Mouse (Mus musculus): ENCODE measurements around the gene Tlnrd1. TPM values are rescaled to one million over a fixed set of nuclear protein-coding genes. Genes with fewer than 3 reads are reported as not detected.

Gene Tlnrd1
- polyA plus RNA-seq (2012; rRNA removed) = 62.0 and 117 TPM in 2 replicates

GRCm38 (mm10) chr7:83884021-83884658 is at the start of gene Tlnrd1, which contains the start of gene Mesd:
Gene Tlnrd1, minus strand, starts transcription at chr7:83884305.
Gene Mesd, plus strand, starts transcription at chr7:83884466.
- peak within 1 kb of the TSS; percentile 68 for H3K4me3 ChIP-seq (ENCODE audit: low read depth, low read length)
- under 1% methylated on average over 69 of the region's 69 CpGs for WGBS
- no peaks in the 10 kb centered on the region; the same call in 1 of the 2 replicates for H3K36me3 ChIP-seq (ENCODE audit: control insufficient read depth, insufficient read depth, low read length)
- peaks cover 13% of the 10 kb centered on the region for H3K4me1 ChIP-seq (ENCODE audit: control insufficient read depth, insufficient read depth, insufficient read length, low read length)
- H3K27ac ChIP-seq (ENCODE audit: insufficient read depth, low read depth, low read length) = peak within 1 kb of the TSS; percentile 89
- TF ChIP-seq POLR2A (IDR thresholded peaks at IDR 0.05; ENCODE audit: low read depth, low read length) (peak; percentile 63), CTCF (IDR thresholded peaks at IDR 0.05; ENCODE audit: extremely low read depth, insufficient read length, insufficient replicate concordance, low read depth, low read length) (no peak)
- no peaks in the 10 kb centered on the region for H3K27me3 ChIP-seq (ENCODE audit: control insufficient read depth, insufficient read depth, low read length)

- no peak overlapping the region for H3K4me3 ChIP-seq (ENCODE audit: low read depth, low read length)
- 13% methylated on average over 3 of the region's 3 CpGs for WGBS
- no peak overlapping the region for H3K27ac ChIP-seq (ENCODE audit: insufficient read depth, low read depth, low read length)
- no peak for TF ChIP-seq CTCF (IDR thresholded peaks at IDR 0.05; ENCODE audit: extremely low read depth, insufficient read length, insufficient replicate concordance, low read depth, low read length)
- TF ChIP-seq POLR2A (IDR thresholded peaks at IDR 0.05; ENCODE audit: low read depth, low read length) = no peak
- H3K4me1 ChIP-seq (ENCODE audit: control insufficient read depth, insufficient read depth, insufficient read length, low read length) = no peaks in the 10 kb centered on the region
- no peaks in the 10 kb centered on the region for H3K36me3 ChIP-seq (ENCODE audit: control insufficient read depth, insufficient read depth, low read length)
- H3K27me3 ChIP-seq (ENCODE audit: control insufficient read depth, insufficient read depth, low read length) = no peaks in the 10 kb centered on the region
Observed at GRCm38 (mm10) chr7:83921637-83922036, 37.5 kb upstream of the Tlnrd1 start.

GRCm38 (mm10) chr7:83920241-83920640 is 36.1 kb upstream of the Tlnrd1 start:
- H3K4me3 ChIP-seq (ENCODE audit: low read depth, low read length) = no peak overlapping the region
- H3K4me1 ChIP-seq (ENCODE audit: control insufficient read depth, insufficient read depth, insufficient read length, low read length) = no peaks in the 10 kb centered on the region
- no peaks in the 10 kb centered on the region for H3K36me3 ChIP-seq (ENCODE audit: control insufficient read depth, insufficient read depth, low read length)
- 58% methylated on average over 4 of the region's 4 CpGs for WGBS
- no peak overlapping the region for H3K27ac ChIP-seq (ENCODE audit: insufficient read depth, low read depth, low read length)
- no peak for TF ChIP-seq CTCF (IDR thresholded peaks at IDR 0.05; ENCODE audit: extremely low read depth, insufficient read length, insufficient replicate concordance, low read depth, low read length)
- TF ChIP-seq POLR2A (IDR thresholded peaks at IDR 0.05; ENCODE audit: low read depth, low read length) = no peak
- H3K27me3 ChIP-seq (ENCODE audit: control insufficient read depth, insufficient read depth, low read length) = no peaks in the 10 kb centered on the region

- Histone ChIP-seq H3K4me3 (ENCODE audit: low read depth, low read length) (no peak overlapping the region), H3K36me3 (ENCODE audit: control insufficient read depth, insufficient read depth, low read length) (no peaks in the 10 kb centered on the region), H3K27me3 (ENCODE audit: control insufficient read depth, insufficient read depth, low read length) (no peaks in the 10 kb centered on the region), H3K4me1 (ENCODE audit: control insufficient read depth, insufficient read depth, insufficient read length, low read length) (peaks cover 2% of the 10 kb centered on the region; the same call in 1 of the 2 replicates), H3K27ac (ENCODE audit: insufficient read depth, low read depth, low read length) (no peak overlapping the region)
- 1% methylated on average over 3 of the region's 3 CpGs for WGBS
- TF ChIP-seq POLR2A (IDR thresholded peaks at IDR 0.05; ENCODE audit: low read depth, low read length) = no peak
- TF ChIP-seq CTCF (IDR thresholded peaks at IDR 0.05; ENCODE audit: extremely low read depth, insufficient read length, insufficient replicate concordance, low read depth, low read length) = peak; percentile 79; the same call in 1 of the 2 replicates
Observed at GRCm38 (mm10) chr7:83914566-83914965, 30.5 kb upstream of the Tlnrd1 start.

- peaks cover 2% of the 10 kb centered on the region; the same call in 1 of the 2 replicates for H3K4me1 ChIP-seq (ENCODE audit: control insufficient read depth, insufficient read depth, insufficient read length, low read length)
- no peaks in the 10 kb centered on the region for H3K36me3 ChIP-seq (ENCODE audit: control insufficient read depth, insufficient read depth, low read length)
- WGBS = 80% methylated on average over 9 of the region's 9 CpGs
- H3K27me3 ChIP-seq (ENCODE audit: control insufficient read depth, insufficient read depth, low read length) = no peaks in the 10 kb centered on the region
- no peak overlapping the region for H3K4me3 ChIP-seq (ENCODE audit: low read depth, low read length)
- no peak overlapping the region for H3K27ac ChIP-seq (ENCODE audit: insufficient read depth, low read depth, low read length)
- no peak for TF ChIP-seq POLR2A (IDR thresholded peaks at IDR 0.05; ENCODE audit: low read depth, low read length)
- no peak for TF ChIP-seq CTCF (IDR thresholded peaks at IDR 0.05; ENCODE audit: extremely low read depth, insufficient read length, insufficient replicate concordance, low read depth, low read length)
Observed at GRCm38 (mm10) chr7:83913995-83914394, 29.9 kb upstream of the Tlnrd1 start.

- WGBS = 90% methylated on average over 6 of the region's 6 CpGs
Observed at GRCm38 (mm10) chr7:83913405-83913932, 29.4 kb upstream of the Tlnrd1 start.

GRCm38 (mm10) chr7:83911909-83912308 is 27.8 kb upstream of the Tlnrd1 start:
- no peaks in the 10 kb centered on the region for H3K27me3 ChIP-seq (ENCODE audit: control insufficient read depth, insufficient read depth, low read length)
- no peak overlapping the region for H3K27ac ChIP-seq (ENCODE audit: insufficient read depth, low read depth, low read length)
- no peak for TF ChIP-seq CTCF (IDR thresholded peaks at IDR 0.05; ENCODE audit: extremely low read depth, insufficient read length, insufficient replicate concordance, low read depth, low read length)
- TF ChIP-seq POLR2A (IDR thresholded peaks at IDR 0.05; ENCODE audit: low read depth, low read length) = no peak
- H3K4me3 ChIP-seq (ENCODE audit: low read depth, low read length) = no peak overlapping the region
- WGBS = 48% methylated on average over 3 of the region's 3 CpGs
- H3K36me3 ChIP-seq (ENCODE audit: control insufficient read depth, insufficient read depth, low read length) = no peaks in the 10 kb centered on the region
- H3K4me1 ChIP-seq (ENCODE audit: control insufficient read depth, insufficient read depth, insufficient read length, low read length) = peaks cover 2% of the 10 kb centered on the region; the same call in 1 of the 2 replicates

More at GRCm38 (mm10) chr7:83913405-83913932, 29.4 kb upstream of the Tlnrd1 start:
- no peak for TF ChIP-seq POLR2A (IDR thresholded peaks at IDR 0.05; ENCODE audit: low read depth, low read length)
- TF ChIP-seq CTCF (IDR thresholded peaks at IDR 0.05; ENCODE audit: extremely low read depth, insufficient read length, insufficient replicate concordance, low read depth, low read length) = no peak
- H3K36me3 ChIP-seq (ENCODE audit: control insufficient read depth, insufficient read depth, low read length) = no peaks in the 10 kb centered on the region
- H3K27ac ChIP-seq (ENCODE audit: insufficient read depth, low read depth, low read length) = no peak overlapping the region
- no peaks in the 10 kb centered on the region for H3K27me3 ChIP-seq (ENCODE audit: control insufficient read depth, insufficient read depth, low read length)
- H3K4me3 ChIP-seq (ENCODE audit: low read depth, low read length) = no peak overlapping the region
- H3K4me1 ChIP-seq (ENCODE audit: control insufficient read depth, insufficient read depth, insufficient read length, low read length) = peaks cover 2% of the 10 kb centered on the region; the same call in 1 of the 2 replicates
